Mouse (Mus musculus) cortical plate, adult 2 months (tissue): ENCODE measurements around the gene Patj.

Experiments
- CTCF ChIP-seq: fragments of 200-500 bp; IDR thresholded peaks from 2 replicates; pipeline ENCODE4 v1.5.1; 2011; ENCODE audit warnings: mild to moderate bottlenecking, control low read depth, low read length; ENCODE audit not compliant: insufficient read depth; ENCODE audit errors: extremely low read depth
- POLR2A ChIP-seq: fragments of 200-500 bp; IDR thresholded peaks from 2 replicates; pipeline ENCODE4 v1.6.1; 2011; ENCODE audit warnings: mild to moderate bottlenecking, low read length, control low read depth; ENCODE audit not compliant: insufficient read depth; ENCODE audit errors: extremely low read depth

DNA sequence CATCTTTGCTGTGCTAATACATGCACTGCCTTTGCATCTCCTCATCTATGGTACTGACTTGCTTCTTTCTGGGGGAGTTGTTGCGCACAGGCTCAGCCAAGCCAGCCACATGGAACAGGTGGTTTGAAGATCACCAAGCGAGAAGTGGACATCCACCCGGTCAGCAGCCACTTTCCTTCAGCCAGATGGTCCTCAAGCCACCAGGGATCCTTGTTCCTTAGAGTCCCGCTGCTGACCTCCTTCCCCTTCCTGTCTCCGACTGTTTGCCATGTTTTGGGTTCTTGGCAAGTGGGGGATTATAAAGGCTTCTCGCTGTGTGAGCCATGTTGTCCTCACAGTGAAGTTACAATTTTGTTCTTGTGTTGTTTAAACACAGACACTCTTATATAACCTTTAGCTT lies 223.6 kb downstream of the Patj start:
- TF ChIP-seq CTCF (no peak), POLR2A (no peak)
